ENCODE assay signal across 22 mouse cellular contexts in the genomic region with DNA sequence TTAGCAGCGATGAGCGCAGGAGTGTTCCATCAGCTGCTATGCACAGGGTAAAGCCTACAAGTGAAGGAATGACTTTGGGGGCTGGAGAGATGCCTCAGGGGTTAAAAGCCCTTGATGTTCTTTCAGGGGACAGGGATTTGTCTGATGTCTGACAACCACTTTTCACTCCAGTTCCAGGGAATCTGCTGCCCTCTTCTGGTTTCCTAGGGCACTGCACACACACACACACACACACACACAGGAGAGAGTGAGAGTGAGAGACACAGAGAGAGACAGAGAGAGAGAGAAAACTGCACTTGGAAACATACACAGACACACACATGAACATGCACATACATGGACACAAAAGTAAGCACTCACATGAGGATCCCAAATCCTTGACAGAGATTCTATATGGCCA. TPM values are rescaled to one million over a fixed set of nuclear protein-coding genes. Genes with fewer than 3 reads are reported as not detected.
DNase-seq lines count a peak whose midpoint lies in the region; ATAC-seq and TF ChIP-seq lines count a peak whose summit lies in the region.
"Had no signal": no experiment of that assay in that cellular context is flagged by ENCODE, and none has a peak within 500 bp of the region (broad histone marks: within the 10 kb centered on the region; RNA-seq: fewer than 3 reads in every experiment).

No protein-coding gene starts in this region.

- H3K27me3 ChIP-seq in kidney, postnatal 0 days (ENCODE audit: insufficient read depth, low read length), result no peaks in the 10 kb centered on the region
- H3K27me3 ChIP-seq in kidney, embryonic 15.5 days, result peaks cover 9% of the 10 kb centered on the region
- H3K27me3 ChIP-seq in lung, postnatal 0 days (replicated peaks; ENCODE audit: insufficient read depth, low read length), result no peaks in the 10 kb centered on the region

- no peak for DNase-seq in kidney, postnatal 0 days (ENCODE audit: low spot score)
- no peak for DNase-seq in lung, postnatal 0 days (ENCODE audit: low spot score)
- DNase-seq in lung, postnatal 10 days, result no peak
- DNase-seq in ZHBTc4 (ENCODE audit: low read depth, low spot score), result peak; percentile 38
- no peak for DNase-seq in urinary bladder, postnatal 10 days (ENCODE audit: low spot score)
- no peak for DNase-seq in adrenal gland, adult 2 months
- DNase-seq: cerebellum, adult 2 months; cerebellum, postnatal 36 days; gastrocnemius, postnatal 14 days; heart, adult 18-20 months; heart, postnatal 14 days; kidney, adult 8-10 months; kidney, postnatal 36 days; lung, adult 18-20 months; lung, postnatal 36 days; thymus, postnatal 14 days had no signal

- ATAC-seq in kidney, postnatal 0 days (replicated peaks; ENCODE audit: low FRiP score, low read depth), result no peak
- ATAC-seq in kidney, embryonic 15.5 days (replicated peaks; ENCODE audit: low FRiP score), result no peak
- no peak for ATAC-seq in lung, postnatal 0 days
- ATAC-seq: forebrain, embryonic 16.5 days; midbrain, embryonic 16.5 days had no signal

- peak; percentile 40; the same call in 1 of the 2 replicates for TF ChIP-seq CTCF in kidney, postnatal 0 days (IDR thresholded peaks at IDR 0.05; ENCODE audit: low read depth)
- TF ChIP-seq CTCF in lung, postnatal 0 days (IDR thresholded peaks at IDR 0.05), result peak; percentile 39; the same call in 1 of the 2 replicates

- H3K27ac ChIP-seq in kidney, postnatal 0 days, result no peak overlapping the region
- H3K27ac ChIP-seq in kidney, embryonic 15.5 days, result no peak overlapping the region
- H3K27ac ChIP-seq in lung, postnatal 0 days (ENCODE audit: low read length), result no peak overlapping the region
- H3K27ac ChIP-seq: embryonic facial prominence, embryonic 10.5 days; heart, embryonic 13.5 days; limb, embryonic 13.5 days had no signal

- no peak overlapping the region for H3K4me3 ChIP-seq in kidney, postnatal 0 days (replicated peaks; ENCODE audit: low read depth, low read length)
- no peak overlapping the region for H3K4me3 ChIP-seq in kidney, embryonic 15.5 days (replicated peaks)
- no peak overlapping the region for H3K4me3 ChIP-seq in lung, postnatal 0 days (ENCODE audit: low read depth, low read length)
- H3K4me3 ChIP-seq: embryonic facial prominence, embryonic 10.5 days; heart, embryonic 13.5 days; limb, embryonic 13.5 days had no signal

- H3K9me3 ChIP-seq in kidney, postnatal 0 days (replicated peaks; ENCODE audit: low read length), result no peaks in the 10 kb centered on the region
- H3K9me3 ChIP-seq in kidney, embryonic 15.5 days (replicated peaks), result no peaks in the 10 kb centered on the region
- H3K9me3 ChIP-seq in lung, postnatal 0 days (ENCODE audit: low read length), result no peaks in the 10 kb centered on the region

- 95% methylated on average over 2 of the region's 2 CpGs for WGBS in kidney, postnatal 0 days
- 92% methylated on average over 2 of the region's 2 CpGs for WGBS in kidney, embryonic 15.5 days
- 98% methylated on average over 2 of the region's 2 CpGs for whole genome bisulfite sequencing in lung, postnatal 0 days

- H3K4me2 ChIP-seq in kidney, postnatal 0 days (ENCODE audit: low read length), result no peak overlapping the region
- no peak overlapping the region for H3K4me2 ChIP-seq in kidney, embryonic 15.5 days
- H3K4me2 ChIP-seq in lung, postnatal 0 days (replicated peaks; ENCODE audit: low read depth, low read length), result no peak overlapping the region
- H3K4me2 ChIP-seq: heart, embryonic 13.5 days; limb, embryonic 13.5 days had no signal

- H3K36me3 ChIP-seq in kidney, postnatal 0 days (ENCODE audit: insufficient read depth, low read length), result no peaks in the 10 kb centered on the region
- no peaks in the 10 kb centered on the region for H3K36me3 ChIP-seq in kidney, embryonic 15.5 days
- H3K36me3 ChIP-seq in lung, postnatal 0 days (ENCODE audit: insufficient read depth, low read length), result no peaks in the 10 kb centered on the region
- H3K36me3 ChIP-seq: embryonic facial prominence, embryonic 10.5 days; heart, embryonic 13.5 days; limb, embryonic 13.5 days had no signal

- 0 out of 2 replicates have a peak, but pooled peaks cover 6% of the 10 kb centered on the region for H3K4me1 ChIP-seq in kidney, postnatal 0 days (replicated peaks; ENCODE audit: insufficient read depth, low read length)
- peaks cover 19% of the 10 kb centered on the region for H3K4me1 ChIP-seq in kidney, embryonic 15.5 days
- peaks cover 14% of the 10 kb centered on the region; the same call in 1 of the 2 replicates for H3K4me1 ChIP-seq in lung, postnatal 0 days (ENCODE audit: insufficient read depth, low read depth, low read length)

- no peak overlapping the region for H3K9ac ChIP-seq in kidney, postnatal 0 days (ENCODE audit: low read depth, low read length)
- H3K9ac ChIP-seq in kidney, embryonic 15.5 days, result no peak overlapping the region
- H3K9ac ChIP-seq in lung, postnatal 0 days (replicated peaks; ENCODE audit: low read depth), result no peak overlapping the region
- H3K9ac ChIP-seq: heart, embryonic 13.5 days; limb, embryonic 13.5 days had no signal

- no peak for TF ChIP-seq EP300 in lung, postnatal 0 days (IDR thresholded peaks at IDR 0.05)

RNA-seq across cellular contexts. Expression of a gene that starts 7.1 kb away (rescaled TPM):
- polyA plus RNA-seq in kidney, postnatal 0 days (2015; fragmentation: Nextera tagmentation; extraction: Ambion mirVana), result 0.94 and 1.1 TPM in 2 replicates
- 0.64 and 0.73 TPM in 2 replicates for polyA plus RNA-seq in kidney, embryonic 15.5 days (2015; fragmentation: Nextera tagmentation; extraction: Ambion mirVana)
- 4.6 and 6.3 TPM in 2 replicates for polyA plus RNA-seq in lung, postnatal 0 days (2015; fragmentation: Nextera tagmentation; extraction: Ambion mirVana)
- total RNA-seq in adrenal gland, adult 2 months (2021), result 1 to 10 TPM; 3.8 to 3.9 TPM
- polyA plus RNA-seq in adrenal gland, adult 2 months (2012; rRNA removed), result 0.96 and 1.1 TPM in 2 replicates
